Mouse (Mus musculus) hindbrain, embryonic 13.5 days (tissue): Measurements from ENCODE around the gene Ube2o. TPM values are rescaled to one million over a fixed set of nuclear protein-coding genes. Genes with fewer than 3 reads are reported as not detected.

Source experiments
- ATAC-seq: fragments of 200-750 bp; cut with Nextera tagmentation; 2 replicates; pipeline ENCODE4 v1.8.0; 2017; ENCODE audit warnings: moderate TSS enrichment; ENCODE audit not compliant: low FRiP score
- H3K27ac ChIP-seq: fragments of 300-500 bp; sonication (generic); 2 replicates; pipeline ENCODE4 v1.5.1; 2015; ENCODE audit warnings: inconsistent platforms, mild to moderate bottlenecking, moderate library complexity
- H3K27me3 ChIP-seq: fragments of 300-500 bp; sonication (generic); 2 replicates; pipeline ENCODE4 v1.6.1; 2015; ENCODE audit warnings: mild to moderate bottlenecking, inconsistent platforms
- H3K36me3 ChIP-seq: fragments of 300-500 bp; sonication (generic); 2 replicates; pipeline ENCODE4 v1.6.1; 2015; ENCODE audit warnings: mild to moderate bottlenecking, inconsistent platforms
- H3K4me1 ChIP-seq: fragments of 300-500 bp; sonication (generic); replicated peaks from 2 replicates; pipeline ENCODE4 v1.6.1; 2015; ENCODE audit warnings: inconsistent platforms
- H3K4me2 ChIP-seq: fragments of 300-500 bp; sonication (generic); 2 replicates; pipeline ENCODE4 v1.6.1; 2015; ENCODE audit warnings: inconsistent platforms, mild to moderate bottlenecking, moderate library complexity
- H3K4me3 ChIP-seq: fragments of 300-500 bp; sonication (generic); 2 replicates; pipeline ENCODE4 v1.5.1; 2015; ENCODE audit warnings: mild to moderate bottlenecking, inconsistent platforms
- H3K9ac ChIP-seq: fragments of 300-500 bp; sonication (generic); 2 replicates; pipeline ENCODE4 v1.6.1; 2015; ENCODE audit warnings: mild to moderate bottlenecking, inconsistent platforms
- H3K9me3 ChIP-seq: fragments of 300-500 bp; sonication (generic); 2 replicates; pipeline ENCODE4 v1.6.1; 2016; ENCODE audit warnings: inconsistent platforms
- WGBS: fragments of 180-500 bp; shearing (Covaris S2); methylation state at CpG from one replicate; pipeline ENCODE4 v1.1.7; 2015; 5-methylcytosine and 5-hydroxymethylcytosine counted together
- polyA plus RNA-seq: library from polyadenylated mRNA; unstranded; fragments of >200 nt; fragmentation: Nextera tagmentation; extraction: Ambion mirVana; gene quantifications from 2 replicates; pipeline ENCODE4 v1.2.1, GENCODE M21; 2015

The Ube2o gene
- polyA plus RNA-seq, 1 experiment from 2014 or later = 14.1 TPM

DNA sequence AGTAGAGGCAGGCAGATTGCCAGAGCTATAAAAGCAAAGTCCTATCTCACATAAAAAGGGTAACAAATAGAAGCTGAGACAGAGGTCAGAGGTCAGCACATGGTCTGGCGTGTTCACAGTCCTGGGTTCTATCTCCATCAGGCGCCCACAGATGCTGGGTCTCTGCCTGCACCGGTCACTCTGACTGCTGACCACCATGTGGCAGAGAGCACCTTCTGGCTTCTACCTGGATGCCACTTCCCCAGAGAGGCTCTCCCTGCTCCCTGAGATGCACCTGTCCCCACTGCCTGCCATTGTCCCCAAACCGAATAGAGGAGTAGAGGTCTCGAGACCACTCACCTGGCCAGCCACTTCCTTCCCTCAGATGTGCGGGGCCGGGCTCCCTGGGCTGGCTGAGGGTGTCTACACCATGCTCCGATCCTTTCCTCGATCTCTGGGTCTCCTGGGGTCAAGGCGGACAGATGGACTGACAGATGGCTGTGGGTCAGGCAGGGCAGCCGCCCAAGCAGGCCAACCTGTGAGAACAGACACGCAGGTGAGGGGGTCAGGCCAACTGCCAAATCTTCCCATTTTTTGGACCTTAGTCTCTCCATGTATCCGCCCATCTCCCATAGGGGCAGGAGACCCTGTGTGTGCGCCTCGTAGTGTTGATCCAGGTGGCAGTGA lies 28.9 kb upstream of the Ube2o start:
- Histone ChIP-seq H3K4me3 (no peak overlapping the region), H3K4me1 (0 out of 2 replicates have a peak, but pooled peaks cover 6% of the 10 kb centered on the region), H3K9ac (no peak overlapping the region), H3K27me3 (no peaks in the 10 kb centered on the region), H3K4me2 (no peak overlapping the region), H3K9me3 (no peaks in the 10 kb centered on the region), H3K27ac (no peak overlapping the region), H3K36me3 (no peaks in the 10 kb centered on the region)
- 84% methylated on average over 15 of the region's 15 CpGs for WGBS
- no peak for ATAC-seq

DNA sequence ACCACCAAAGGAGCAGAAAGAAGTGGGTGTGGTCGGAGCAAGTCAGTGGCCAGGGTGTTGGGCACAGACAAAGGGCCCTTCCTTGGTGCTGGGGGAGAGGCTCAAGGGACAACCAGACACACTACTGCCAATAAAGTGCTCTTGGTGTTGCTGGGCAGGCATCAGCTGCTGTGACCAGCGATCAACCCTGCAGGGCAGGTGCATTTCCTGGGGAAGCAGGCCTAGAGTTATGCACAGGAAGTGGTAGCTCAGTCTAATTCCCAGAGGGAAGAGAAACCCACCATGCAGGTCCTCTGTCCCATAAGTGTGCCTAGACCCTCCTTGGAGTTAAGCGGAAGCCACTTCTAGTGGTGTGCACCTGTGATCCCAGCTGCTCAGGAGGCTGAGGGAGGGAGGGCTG lies 26.5 kb upstream of the Ube2o start:
- no peak overlapping the region for H3K9ac ChIP-seq
- H3K4me3 ChIP-seq = no peak overlapping the region
- no peaks in the 10 kb centered on the region for H3K9me3 ChIP-seq
- H3K27ac ChIP-seq = no peak overlapping the region
- H3K27me3 ChIP-seq = no peaks in the 10 kb centered on the region
- H3K4me2 ChIP-seq = no peak overlapping the region
- 87% methylated on average over 3 of the region's 3 CpGs for WGBS
- ATAC-seq = no peak
- 0 out of 2 replicates have a peak, but pooled peaks cover 6% of the 10 kb centered on the region for H3K4me1 ChIP-seq
- no peaks in the 10 kb centered on the region for H3K36me3 ChIP-seq

DNA sequence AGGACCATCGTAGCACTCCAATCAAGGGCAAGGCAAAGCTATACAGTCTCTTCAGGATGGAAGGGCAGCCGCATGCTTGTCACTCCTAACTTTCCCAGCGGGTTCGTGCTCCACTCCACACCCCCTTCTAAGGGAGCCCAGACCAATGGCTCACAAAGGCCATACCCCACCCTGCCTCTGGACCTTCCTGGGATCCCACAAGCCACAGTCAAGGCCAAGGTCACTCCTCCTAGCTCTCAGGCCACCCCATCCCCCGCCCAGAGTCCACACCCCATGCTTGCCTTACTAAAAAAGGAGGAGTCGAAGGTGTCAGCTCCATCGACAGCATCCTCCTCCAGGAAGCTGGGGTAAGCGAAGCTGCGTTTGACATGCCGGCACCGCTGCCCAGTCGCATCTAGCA lies 22.9 kb upstream of the Ube2o start:
- H3K9ac ChIP-seq = no peak overlapping the region
- no peak for ATAC-seq
- peaks cover 6% of the 10 kb centered on the region; the same call in 1 of the 2 replicates for H3K4me1 ChIP-seq
- H3K27me3 ChIP-seq = no peaks in the 10 kb centered on the region
- no peaks in the 10 kb centered on the region for H3K9me3 ChIP-seq
- no peaks in the 10 kb centered on the region for H3K36me3 ChIP-seq
- H3K4me3 ChIP-seq = no peak overlapping the region
- H3K27ac ChIP-seq = no peak overlapping the region
- WGBS = 90% methylated on average over 12 of the region's 12 CpGs
- no peak overlapping the region for H3K4me2 ChIP-seq

DNA sequence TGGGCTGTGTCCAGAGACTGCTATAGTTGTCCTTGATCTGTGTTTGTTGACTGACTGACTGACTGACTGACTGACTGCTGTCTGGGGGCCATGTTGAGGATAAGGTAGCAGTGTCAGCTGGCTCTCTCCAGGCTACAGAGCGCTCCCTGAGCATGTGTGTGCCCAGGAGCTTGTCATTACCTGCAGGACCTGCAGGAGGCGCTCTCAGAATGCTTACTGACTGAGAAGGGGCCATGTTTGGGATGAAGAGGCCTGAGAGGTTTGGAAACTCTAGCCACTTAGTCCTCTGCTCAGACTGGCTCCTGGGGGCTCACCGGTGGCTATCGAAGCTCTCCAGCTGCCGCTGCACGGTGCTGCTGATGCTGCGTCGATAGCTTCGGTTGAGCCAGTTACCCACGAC lies 22.1 kb upstream of the Ube2o start:
- 87% methylated on average over 10 of the region's 10 CpGs for WGBS
- H3K4me3 ChIP-seq = no peak overlapping the region
- no peak for ATAC-seq
- H3K9ac ChIP-seq = no peak overlapping the region
- no peaks in the 10 kb centered on the region for H3K36me3 ChIP-seq
- H3K4me2 ChIP-seq = no peak overlapping the region
- no peaks in the 10 kb centered on the region for H3K9me3 ChIP-seq
- H3K27me3 ChIP-seq = no peaks in the 10 kb centered on the region
- H3K4me1 ChIP-seq = peaks cover 14% of the 10 kb centered on the region; the same call in 1 of the 2 replicates
- H3K27ac ChIP-seq = no peak overlapping the region

DNA sequence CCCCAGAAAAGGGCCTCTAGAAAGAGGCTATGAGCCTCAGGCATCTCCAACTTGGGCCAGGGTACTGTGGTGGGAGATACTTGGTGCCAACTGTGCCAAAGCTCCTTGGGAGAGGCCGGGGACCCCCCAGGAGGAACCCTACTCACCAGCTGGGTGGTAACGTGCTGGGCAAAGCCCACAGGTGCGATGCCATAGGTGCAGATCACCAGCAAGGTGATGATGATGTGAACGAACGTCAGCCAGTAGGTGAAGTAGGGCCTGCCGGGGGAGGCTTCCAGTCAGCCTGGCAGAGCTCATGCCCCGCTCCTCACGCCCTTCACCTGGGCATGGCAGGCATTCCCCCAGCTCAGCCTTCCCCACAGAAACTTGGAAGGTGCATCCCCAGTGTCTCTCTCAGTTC lies 20.8 kb upstream of the Ube2o start:
- H3K27me3 ChIP-seq = no peaks in the 10 kb centered on the region
- no peak overlapping the region for H3K27ac ChIP-seq
- no peak for ATAC-seq
- no peak overlapping the region for H3K4me3 ChIP-seq
- no peaks in the 10 kb centered on the region for H3K36me3 ChIP-seq
- H3K9me3 ChIP-seq = no peaks in the 10 kb centered on the region
- WGBS = 83% methylated on average over 8 of the region's 8 CpGs
- peaks cover 20% of the 10 kb centered on the region; the same call in 1 of the 2 replicates for H3K4me1 ChIP-seq
- H3K4me2 ChIP-seq = no peak overlapping the region
- no peak overlapping the region for H3K9ac ChIP-seq

DNA sequence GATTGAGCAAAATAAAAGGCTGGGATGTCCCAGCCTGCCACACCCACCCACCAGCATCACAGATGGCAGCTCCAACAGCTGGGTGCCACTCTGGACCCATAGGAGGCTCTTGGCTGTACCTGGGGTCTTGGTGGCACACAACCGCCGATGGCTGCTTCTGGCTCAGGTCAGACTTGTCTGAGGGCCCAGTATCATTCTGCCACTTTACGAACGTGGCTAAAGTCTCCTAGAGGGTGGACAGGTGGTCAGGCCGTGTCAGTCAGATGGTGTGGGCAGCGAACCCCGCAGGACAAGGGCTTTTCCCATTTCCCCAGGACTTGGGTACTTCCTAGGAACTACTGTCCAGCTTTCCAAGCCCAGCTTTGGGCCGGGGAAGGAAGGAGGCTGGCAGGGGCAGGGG lies 19.9 kb upstream of the Ube2o start:
- no peak for ATAC-seq
- Histone ChIP-seq H3K4me2 (no peak overlapping the region), H3K27me3 (no peaks in the 10 kb centered on the region), H3K4me1 (peaks cover 19% of the 10 kb centered on the region; the same call in 1 of the 2 replicates), H3K4me3 (no peak overlapping the region), H3K27ac (no peak overlapping the region), H3K36me3 (no peaks in the 10 kb centered on the region), H3K9ac (no peak overlapping the region), H3K9me3 (no peaks in the 10 kb centered on the region)
- WGBS = 91% methylated on average over 8 of the region's 8 CpGs

DNA sequence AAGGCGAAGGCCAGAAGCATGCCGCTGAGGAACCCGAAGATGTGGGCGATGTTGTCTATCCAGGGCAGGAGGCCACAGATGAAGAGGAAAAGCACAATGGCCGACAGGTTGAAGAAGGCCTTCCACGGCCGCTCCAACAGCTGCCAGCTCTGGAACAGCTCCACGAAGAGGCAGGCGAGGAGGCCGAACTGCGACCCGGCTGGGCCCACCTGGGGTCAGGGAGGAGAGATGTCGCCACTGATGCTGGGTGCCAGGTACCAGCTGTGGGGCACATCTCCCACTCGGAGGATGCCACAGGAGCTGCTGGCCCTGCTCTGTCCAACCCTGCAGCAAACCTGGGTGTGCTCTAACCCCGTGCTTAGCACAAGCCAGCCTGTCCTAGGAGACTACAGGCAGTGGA lies 18.0 kb upstream of the Ube2o start:
- Histone ChIP-seq H3K27me3 (no peaks in the 10 kb centered on the region), H3K36me3 (no peaks in the 10 kb centered on the region), H3K9ac (no peak overlapping the region), H3K9me3 (no peaks in the 10 kb centered on the region), H3K27ac (no peak overlapping the region), H3K4me1 (peaks cover 19% of the 10 kb centered on the region; the same call in 1 of the 2 replicates), H3K4me2 (no peak overlapping the region), H3K4me3 (no peak overlapping the region)
- 90% methylated on average over 15 of the region's 15 CpGs for WGBS
- ATAC-seq = no peak

DNA sequence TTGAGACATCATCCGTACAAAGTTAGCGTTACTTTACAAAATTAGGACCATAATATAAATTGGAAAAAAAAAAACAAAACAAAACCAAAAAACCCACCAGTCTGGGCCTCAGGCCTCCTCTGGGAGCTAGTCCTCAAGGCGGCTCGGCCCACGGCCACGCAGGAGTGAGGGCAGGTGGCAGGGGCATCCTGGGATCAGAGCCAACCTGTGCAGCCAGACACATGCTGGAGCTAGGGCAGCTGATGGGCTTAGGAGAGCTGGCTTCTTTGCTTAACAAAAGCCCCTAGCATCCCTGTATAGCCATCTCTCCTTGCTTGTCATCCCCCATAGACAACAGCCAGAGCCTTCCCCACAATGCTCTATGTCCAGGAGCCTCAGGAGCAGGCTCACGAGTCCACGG lies 16.9 kb upstream of the Ube2o start:
- WGBS = 83% methylated on average over 8 of the region's 8 CpGs
- Histone ChIP-seq H3K36me3 (no peaks in the 10 kb centered on the region), H3K4me1 (peaks cover 22% of the 10 kb centered on the region), H3K9me3 (no peaks in the 10 kb centered on the region), H3K4me2 (no peak overlapping the region), H3K9ac (no peak overlapping the region), H3K4me3 (no peak overlapping the region), H3K27me3 (no peaks in the 10 kb centered on the region), H3K27ac (0 out of 2 replicates have a peak overlapping the region, but pooled peaks have one; percentile 3)
- ATAC-seq = no peak

DNA sequence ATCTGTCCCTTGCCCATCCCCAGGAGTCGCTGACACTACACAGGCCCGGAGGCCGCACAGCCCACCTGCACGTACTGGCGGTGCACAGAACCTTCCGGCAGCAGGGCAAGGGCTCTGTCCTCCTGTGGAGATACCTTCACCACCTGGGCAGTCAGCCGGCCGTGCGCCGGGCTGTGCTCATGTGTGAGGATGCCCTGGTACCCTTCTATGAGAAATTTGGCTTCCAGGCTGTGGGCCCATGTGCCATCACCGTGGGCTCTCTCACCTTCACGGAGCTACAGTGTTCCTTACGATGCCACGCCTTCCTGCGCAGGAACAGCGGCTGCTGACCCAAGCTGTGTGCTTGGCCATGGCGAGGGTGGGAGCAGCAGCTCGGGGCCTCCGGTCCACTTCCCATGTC lies 15.5 kb upstream of the Ube2o start:
- H3K4me1 ChIP-seq = peaks cover 30% of the 10 kb centered on the region
- H3K36me3 ChIP-seq = no peaks in the 10 kb centered on the region
- H3K9me3 ChIP-seq = no peaks in the 10 kb centered on the region
- no peak overlapping the region; the same call in 1 of the 2 replicates for H3K9ac ChIP-seq
- no peak overlapping the region for H3K4me2 ChIP-seq
- no peaks in the 10 kb centered on the region for H3K27me3 ChIP-seq
- H3K27ac ChIP-seq = no peak overlapping the region
- WGBS = 90% methylated on average over 19 of the region's 19 CpGs
- no peak overlapping the region for H3K4me3 ChIP-seq
- ATAC-seq = no peak

DNA sequence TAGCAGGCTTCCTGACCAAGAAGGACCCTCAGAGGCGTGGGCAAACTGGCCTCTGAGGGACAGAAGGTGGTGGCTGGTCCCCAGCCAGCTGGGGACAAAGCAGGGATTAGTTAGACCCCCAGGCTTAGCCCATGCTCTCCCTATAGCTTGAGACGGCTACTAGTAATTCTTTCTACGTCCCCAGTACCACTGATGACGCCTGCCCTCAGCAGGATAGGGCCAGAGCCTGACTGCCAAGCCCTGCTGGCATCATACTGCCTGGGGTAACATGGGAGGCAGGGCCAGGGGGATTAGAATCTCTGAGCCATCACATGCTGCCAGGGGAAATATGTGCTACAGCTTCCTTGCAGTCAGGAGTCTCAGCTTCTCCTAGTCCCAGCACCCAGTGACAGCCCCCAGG lies 12.1 kb upstream of the Ube2o start:
- H3K4me3 ChIP-seq = no peak overlapping the region
- no peak for ATAC-seq
- no peaks in the 10 kb centered on the region for H3K27me3 ChIP-seq
- no peak overlapping the region for H3K4me2 ChIP-seq
- H3K27ac ChIP-seq = no peak overlapping the region
- H3K4me1 ChIP-seq = peaks cover 35% of the 10 kb centered on the region
- H3K9me3 ChIP-seq = no peaks in the 10 kb centered on the region
- WGBS = 60% methylated on average over 4 of the region's 4 CpGs
- H3K9ac ChIP-seq = no peak overlapping the region
- H3K36me3 ChIP-seq = no peaks in the 10 kb centered on the region

DNA sequence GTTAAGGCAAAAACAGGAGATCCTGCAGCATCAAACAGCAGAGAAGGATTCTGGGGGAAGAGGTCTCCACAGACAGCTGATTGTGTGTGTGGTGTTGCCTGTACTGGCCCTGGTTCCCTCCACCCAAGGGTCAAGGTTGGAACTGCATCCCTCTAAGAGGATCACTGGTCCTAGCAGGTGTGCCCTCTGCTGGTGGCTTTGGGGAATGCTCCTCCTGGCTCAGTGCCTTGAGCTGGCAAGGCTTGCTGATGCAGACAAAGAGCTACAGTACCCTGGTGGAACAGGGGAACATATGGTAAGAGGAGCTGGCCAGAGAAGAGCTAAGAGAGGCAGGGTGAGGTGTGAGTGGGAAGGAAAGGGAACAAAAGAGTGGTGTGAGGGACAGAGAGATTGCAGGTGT lies 11.2 kb upstream of the Ube2o start:
- ATAC-seq = peak; percentile 71
- Histone ChIP-seq H3K4me3 (no peak overlapping the region), H3K4me2 (no peak overlapping the region), H3K9me3 (no peaks in the 10 kb centered on the region), H3K27ac (peak overlapping the region; percentile 73), H3K9ac (no peak overlapping the region), H3K27me3 (no peaks in the 10 kb centered on the region; the same call in 1 of the 2 replicates), H3K36me3 (no peaks in the 10 kb centered on the region), H3K4me1 (peaks cover 32% of the 10 kb centered on the region)

DNA sequence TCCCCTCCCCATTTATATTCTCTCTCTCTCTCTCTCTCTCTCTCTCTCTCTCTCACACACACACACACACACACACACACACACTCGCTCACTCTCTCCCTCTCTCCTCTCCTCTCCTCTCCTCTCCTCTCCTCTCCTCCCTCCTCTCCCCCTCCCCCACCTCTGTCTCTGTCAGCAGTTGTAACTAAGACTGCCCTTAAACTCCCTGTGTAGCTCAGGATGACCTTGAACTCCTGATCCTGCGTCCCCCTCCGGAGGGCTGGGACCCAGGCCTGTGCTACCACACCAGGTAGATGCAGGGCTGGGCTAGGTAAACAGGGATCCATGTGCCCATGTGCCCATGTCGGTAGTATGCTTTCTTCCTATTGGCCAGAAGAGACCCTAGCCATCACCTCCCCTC lies 10.4 kb upstream of the Ube2o start:
- H3K4me1 ChIP-seq = peaks cover 32% of the 10 kb centered on the region
- no peak for ATAC-seq
- H3K4me3 ChIP-seq = no peak overlapping the region
- no peaks in the 10 kb centered on the region; the same call in 1 of the 2 replicates for H3K27me3 ChIP-seq
- no peaks in the 10 kb centered on the region for H3K36me3 ChIP-seq
- WGBS = 85% methylated on average over 4 of the region's 4 CpGs
- H3K27ac ChIP-seq = no peak overlapping the region
- H3K4me2 ChIP-seq = no peak overlapping the region
- no peak overlapping the region for H3K9ac ChIP-seq
- H3K9me3 ChIP-seq = no peaks in the 10 kb centered on the region

DNA sequence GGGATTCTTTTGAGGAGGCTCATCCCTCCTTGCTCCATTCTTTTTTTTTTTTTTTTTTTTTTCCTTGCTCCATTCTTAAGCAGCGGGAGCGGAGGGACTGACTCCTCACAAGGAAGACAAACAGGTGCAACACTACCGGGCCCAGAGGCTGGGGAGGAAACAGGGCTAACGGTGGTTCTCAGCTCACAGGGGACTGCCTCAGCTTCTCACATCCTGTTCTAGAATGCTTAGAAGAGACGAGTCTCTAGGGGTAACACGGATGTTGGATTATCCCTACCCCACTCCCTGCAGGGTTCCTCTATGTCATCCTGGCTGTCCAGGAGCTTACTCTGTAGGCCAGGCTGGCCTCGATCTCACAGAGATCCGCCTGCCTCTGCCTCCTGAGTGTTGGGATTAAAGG lies 8.3 kb upstream of the Ube2o start:
- 51% methylated on average over 8 of the region's 8 CpGs for WGBS
- 0 out of 2 replicates have a peak overlapping the region, but pooled peaks have one; percentile 29 for H3K9ac ChIP-seq
- H3K36me3 ChIP-seq = no peaks in the 10 kb centered on the region
- H3K27ac ChIP-seq = peak overlapping the region; percentile 78
- H3K9me3 ChIP-seq = no peaks in the 10 kb centered on the region
- H3K4me2 ChIP-seq = peak overlapping the region; percentile 29; the same call in 1 of the 2 replicates
- peaks cover 33% of the 10 kb centered on the region for H3K4me1 ChIP-seq
- ATAC-seq = no peak
- no peak overlapping the region for H3K4me3 ChIP-seq
- H3K27me3 ChIP-seq = no peaks in the 10 kb centered on the region; the same call in 1 of the 2 replicates
